Mouse (Mus musculus) midbrain, embryonic 12.5 days (tissue): ENCODE results near the gene Gm13287. TPM values are rescaled to one million over a fixed set of nuclear protein-coding genes. Genes with fewer than 3 reads are reported as not detected.
"Not testable (repeated sequence)": the region's sequence is repeated elsewhere in the genome, so short reads cannot be mapped to it uniquely, and the experiment has no call there.

Source experiments
- ATAC-seq: fragments of 200-750 bp; cut with Nextera tagmentation; 2 replicates; pipeline ENCODE4 v1.8.0; 2017; ENCODE audit warnings: low read depth, moderate TSS enrichment, moderate library complexity; ENCODE audit not compliant: low FRiP score
- H3K27ac ChIP-seq: fragments of 300-500 bp; sonication (generic); replicated peaks from 2 replicates; pipeline ENCODE4 v1.5.1; 2016; ENCODE audit warnings: mild to moderate bottlenecking
- H3K27me3 ChIP-seq: fragments of 300-500 bp; sonication (generic); 2 replicates; pipeline ENCODE4 v1.6.1; 2016; ENCODE audit warnings: mild to moderate bottlenecking
- H3K36me3 ChIP-seq: fragments of 300-500 bp; sonication (generic); 2 replicates; pipeline ENCODE4 v1.6.1; 2016
- H3K4me1 ChIP-seq: fragments of 300-500 bp; sonication (generic); 2 replicates; pipeline ENCODE4 v1.6.1; 2016
- H3K4me2 ChIP-seq: fragments of 300-500 bp; sonication (generic); replicated peaks from 2 replicates; pipeline ENCODE4 v1.6.1; 2016; ENCODE audit warnings: mild to moderate bottlenecking, moderate library complexity
- H3K4me3 ChIP-seq: fragments of 300-500 bp; sonication (generic); 2 replicates; pipeline ENCODE4 v1.5.1; 2016; ENCODE audit warnings: mild to moderate bottlenecking
- H3K9ac ChIP-seq: fragments of 300-500 bp; sonication (generic); replicated peaks from 2 replicates; pipeline ENCODE4 v1.6.1; 2016; ENCODE audit warnings: mild to moderate bottlenecking, moderate library complexity
- H3K9me3 ChIP-seq: fragments of 300-500 bp; sonication (generic); 2 replicates; pipeline ENCODE4 v1.6.1; 2016; ENCODE audit warnings: mild to moderate bottlenecking
- WGBS: fragments of 180-500 bp; shearing (Covaris S2); methylation state at CpG from one replicate; pipeline ENCODE4 v1.1.7; 2016; 5-methylcytosine and 5-hydroxymethylcytosine counted together
- polyA plus RNA-seq: library from polyadenylated mRNA; unstranded; fragments of >200 nt; fragmentation: Nextera tagmentation; extraction: Ambion mirVana; gene quantifications from 2 replicates; pipeline ENCODE4 v1.2.1, GENCODE M21; 2016

Gene Gm13287
- polyA plus RNA-seq, 1 experiment from 2014 or later: not detected

DNA sequence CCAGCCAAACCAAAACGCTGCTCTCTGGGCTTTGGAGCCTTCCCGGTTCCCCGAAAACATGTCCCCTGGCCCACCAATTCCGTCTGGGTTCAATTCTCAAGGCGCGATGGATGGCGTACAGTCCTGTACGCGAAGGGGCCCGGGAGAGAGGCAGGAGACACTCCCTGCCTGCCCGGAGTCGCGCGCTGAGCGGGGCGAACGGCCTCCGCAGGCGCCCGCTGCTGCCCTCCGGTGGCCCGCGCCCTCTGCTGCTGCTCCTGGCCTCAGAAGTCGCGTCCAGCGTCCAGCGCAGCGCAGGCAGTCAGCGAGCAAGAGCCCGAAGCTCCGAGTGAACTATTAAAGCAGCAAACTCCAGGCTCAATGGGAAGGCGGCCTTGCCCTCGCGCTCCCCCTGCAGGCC, 2.7 kb downstream of the Gm13287 start:
- Histone ChIP-seq H3K27me3 (peaks cover 10% of the 10 kb centered on the region), H3K4me3 (peak overlapping the region; percentile 24; the same call in 1 of the 2 replicates), H3K4me2 (peak overlapping the region; percentile 38)
- H3K4me1 ChIP-seq, H3K36me3 ChIP-seq, ATAC-seq, H3K9ac ChIP-seq, H3K9me3 ChIP-seq, H3K27ac ChIP-seq: not testable (repeated sequence)
- 1% methylated on average over 13 of the region's 34 CpGs for WGBS

- 62% methylated on average over 3 of the region's 3 CpGs for WGBS
Measured at GRCm38 (mm10) chr4:88815928-88816327, 12.9 kb downstream of the Gm13287 start, which contains the start of gene Ifna7. Gene Ifna7 (plus strand): TSS chr4:88816228.

GRCm38 (mm10) chr4:88819659-88820058, 16.6 kb downstream of the Gm13287 start, which contains the start of gene Ifna11:
Gene Ifna11 (plus strand): TSS chr4:88819959.
- no peak within 1 kb of the TSS for H3K4me3 ChIP-seq
- 100% methylated on average over 1 of the region's 1 CpGs for WGBS
- no peak within 1 kb of the TSS for H3K9ac ChIP-seq
- no peak within 1 kb of the TSS for H3K27ac ChIP-seq
- no peak within 1 kb of the TSS for H3K4me2 ChIP-seq
- H3K36me3 ChIP-seq: no peaks in the 10 kb centered on the region
- H3K9me3 ChIP-seq: no peaks in the 10 kb centered on the region
- no peaks in the 10 kb centered on the region for H3K4me1 ChIP-seq
- no peaks in the 10 kb centered on the region for H3K27me3 ChIP-seq
- ATAC-seq: no peak

More at GRCm38 (mm10) chr4:88815928-88816327, 12.9 kb downstream of the Gm13287 start, which contains the start of gene Ifna7:
- H3K9ac ChIP-seq: no peak within 1 kb of the TSS
- peaks cover 1% of the 10 kb centered on the region; the same call in 1 of the 2 replicates for H3K27me3 ChIP-seq
- no peak within 1 kb of the TSS for H3K4me3 ChIP-seq
- no peak within 1 kb of the TSS for H3K27ac ChIP-seq
- no peaks in the 10 kb centered on the region for H3K9me3 ChIP-seq
- no peak for ATAC-seq
- no peaks in the 10 kb centered on the region for H3K4me1 ChIP-seq
- no peak within 1 kb of the TSS for H3K4me2 ChIP-seq
- H3K36me3 ChIP-seq: no peaks in the 10 kb centered on the region

DNA sequence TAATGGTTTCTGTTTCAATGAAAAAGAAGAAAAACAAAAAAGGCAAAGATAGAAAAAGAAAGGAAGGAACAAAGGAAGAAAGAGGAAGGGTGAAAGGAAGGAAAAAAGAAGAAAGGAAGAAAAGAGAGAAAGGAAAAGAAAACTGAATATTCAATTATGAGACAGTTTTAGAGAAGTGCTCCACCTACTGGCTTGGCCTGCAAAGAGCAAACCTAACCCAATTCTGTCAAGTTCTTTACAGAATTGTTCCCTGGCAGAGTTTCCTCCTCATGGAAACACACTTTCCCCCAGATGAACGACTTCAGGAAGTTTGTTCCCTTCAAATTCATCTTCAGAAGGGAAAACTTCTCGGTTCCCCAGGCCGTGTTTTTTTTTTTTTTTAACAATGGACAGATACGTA, 19.9 kb downstream of the Gm13287 start:
- Histone ChIP-seq H3K9ac (no peak overlapping the region), H3K4me3 (no peak overlapping the region), H3K27ac (no peak overlapping the region), H3K9me3 (no peaks in the 10 kb centered on the region), H3K36me3 (no peaks in the 10 kb centered on the region), H3K27me3 (no peaks in the 10 kb centered on the region), H3K4me1 (no peaks in the 10 kb centered on the region), H3K4me2 (no peak overlapping the region)
- WGBS: 23% methylated on average over 4 of the region's 4 CpGs
- no peak for ATAC-seq

GRCm38 (mm10) chr4:88827116-88827515, 24.1 kb downstream of the Gm13287 start, which contains the start of gene Ifna6:
Gene Ifna6 (plus strand): TSS chr4:88827416.
- H3K36me3 ChIP-seq, H3K9me3 ChIP-seq, ATAC-seq, H3K4me1 ChIP-seq, H3K27me3 ChIP-seq, H3K4me3 ChIP-seq, H3K27ac ChIP-seq, H3K4me2 ChIP-seq, H3K9ac ChIP-seq: not testable (repeated sequence)

- Histone ChIP-seq H3K36me3 (no peaks in the 10 kb centered on the region), H3K27ac (no peak overlapping the region), H3K4me3 (no peak overlapping the region), H3K9me3 (no peaks in the 10 kb centered on the region), H3K4me1 (no peaks in the 10 kb centered on the region), H3K4me2 (no peak overlapping the region), H3K9ac (no peak overlapping the region), H3K27me3 (no peaks in the 10 kb centered on the region)
- WGBS: 25% methylated on average over 4 of the region's 4 CpGs
- no peak for ATAC-seq
Measured at GRCm38 (mm10) chr4:88830523-88830922, 27.5 kb downstream of the Gm13287 start.

DNA sequence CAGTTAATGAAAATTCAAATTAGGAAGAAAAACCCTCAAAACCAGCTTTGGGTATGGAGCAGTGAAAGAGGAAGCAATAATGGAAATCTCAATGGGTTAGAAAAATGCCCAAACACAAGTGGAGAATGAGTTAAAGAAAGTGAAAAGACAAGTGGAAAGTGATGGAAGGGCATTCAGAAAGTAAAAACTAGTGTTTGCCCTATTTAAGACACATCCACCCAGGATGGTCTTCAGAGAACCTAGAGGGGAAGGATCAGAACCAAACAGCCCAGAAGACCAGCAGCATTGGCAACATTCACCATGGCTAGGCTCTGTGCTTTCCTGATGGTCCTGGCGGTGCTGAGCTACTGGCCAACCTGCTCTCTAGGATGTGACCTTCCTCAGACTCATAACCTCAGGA, 32.2 kb downstream of the Gm13287 start, which contains the start of gene Ifna5:
Ifna5 (plus strand) TSS at position 301 of the 400 bp plus-strand sequence.
- not testable (repeated sequence) for H3K9me3 ChIP-seq, H3K36me3 ChIP-seq, H3K27ac ChIP-seq, H3K4me2 ChIP-seq, ATAC-seq, H3K4me1 ChIP-seq, H3K4me3 ChIP-seq, H3K9ac ChIP-seq, H3K27me3 ChIP-seq
- 75% methylated on average over 1 of the region's 1 CpGs for WGBS

- no peaks in the 10 kb centered on the region for H3K4me1 ChIP-seq
- 41% methylated on average over 3 of the region's 3 CpGs for WGBS
- H3K36me3 ChIP-seq: no peaks in the 10 kb centered on the region
- no peaks in the 10 kb centered on the region for H3K9me3 ChIP-seq
- H3K9ac ChIP-seq: no peak overlapping the region
- no peak overlapping the region for H3K27ac ChIP-seq
- no peak overlapping the region for H3K4me2 ChIP-seq
- ATAC-seq: no peak
- H3K4me3 ChIP-seq: no peak overlapping the region
- H3K27me3 ChIP-seq: no peaks in the 10 kb centered on the region
Measured at GRCm38 (mm10) chr4:88838828-88839227, 35.8 kb downstream of the Gm13287 start.

DNA sequence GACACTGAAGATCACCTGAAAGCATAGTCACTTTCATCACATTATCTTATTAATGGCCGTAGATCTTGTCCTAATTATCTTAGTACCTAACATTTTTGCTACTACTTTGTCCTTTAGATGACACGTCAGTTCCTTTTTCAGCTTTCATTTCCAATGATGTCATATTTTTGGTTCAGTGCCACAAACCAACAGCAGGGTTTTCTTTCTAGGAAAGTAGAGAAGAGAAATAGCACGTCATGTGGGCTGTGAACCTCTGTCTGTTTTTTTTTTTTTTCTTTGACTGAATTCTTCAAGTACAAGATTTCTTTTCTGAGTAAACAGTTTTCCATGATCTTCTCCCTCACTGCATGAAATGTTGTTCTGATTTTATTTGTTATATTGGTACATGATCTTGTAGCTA, 37.0 kb downstream of the Gm13287 start:
- ATAC-seq: no peak
- Histone ChIP-seq H3K9ac (no peak overlapping the region), H3K4me2 (no peak overlapping the region), H3K27me3 (no peaks in the 10 kb centered on the region), H3K4me3 (no peak overlapping the region), H3K36me3 (no peaks in the 10 kb centered on the region), H3K27ac (no peak overlapping the region), H3K4me1 (no peaks in the 10 kb centered on the region), H3K9me3 (no peaks in the 10 kb centered on the region)
- WGBS: 83% methylated on average over 3 of the region's 3 CpGs

- Histone ChIP-seq H3K4me3 (no peak within 1 kb of the TSS), H3K36me3 (no peaks in the 10 kb centered on the region), H3K27me3 (no peaks in the 10 kb centered on the region), H3K9ac (no peak within 1 kb of the TSS), H3K4me2 (no peak within 1 kb of the TSS), H3K4me1 (no peaks in the 10 kb centered on the region), H3K27ac (no peak within 1 kb of the TSS), H3K9me3 (no peaks in the 10 kb centered on the region)
- ATAC-seq: no peak
- whole genome bisulfite sequencing: 38% methylated on average over 2 of the region's 2 CpGs
Measured at GRCm38 (mm10) chr4:88841438-88841911, 38.4 kb downstream of the Gm13287 start, which contains the start of gene Ifna4. Gene Ifna4 (plus strand): TSS chr4:88841861.

DNA sequence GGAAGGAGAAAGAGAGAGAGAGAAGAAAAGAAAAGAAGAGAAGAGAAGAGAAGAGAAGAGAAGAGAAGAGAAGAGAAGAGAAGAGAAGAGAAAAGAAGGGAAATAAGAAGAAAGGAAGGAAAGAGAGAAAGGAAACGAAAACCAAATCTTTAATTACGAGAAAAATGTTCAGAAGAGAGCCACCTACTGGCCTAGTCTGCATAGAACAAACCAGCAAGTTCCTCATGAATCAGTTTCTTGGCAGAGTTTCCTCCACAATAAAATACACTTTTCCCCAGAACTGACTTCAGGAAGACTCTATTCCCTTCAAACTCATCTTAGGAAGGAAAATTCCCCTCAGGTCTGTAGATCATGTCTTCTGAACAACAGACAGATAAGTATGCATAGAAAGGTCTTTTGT, 42.3 kb downstream of the Gm13287 start:
- Histone ChIP-seq H3K36me3 (no peaks in the 10 kb centered on the region), H3K4me3 (no peak overlapping the region), H3K9me3 (no peaks in the 10 kb centered on the region), H3K27ac (no peak overlapping the region), H3K4me1 (no peaks in the 10 kb centered on the region), H3K4me2 (no peak overlapping the region; the same call in 1 of the 2 replicates), H3K9ac (no peak overlapping the region), H3K27me3 (no peaks in the 10 kb centered on the region)
- WGBS: 61% methylated on average over 2 of the region's 2 CpGs
- ATAC-seq: no peak

DNA sequence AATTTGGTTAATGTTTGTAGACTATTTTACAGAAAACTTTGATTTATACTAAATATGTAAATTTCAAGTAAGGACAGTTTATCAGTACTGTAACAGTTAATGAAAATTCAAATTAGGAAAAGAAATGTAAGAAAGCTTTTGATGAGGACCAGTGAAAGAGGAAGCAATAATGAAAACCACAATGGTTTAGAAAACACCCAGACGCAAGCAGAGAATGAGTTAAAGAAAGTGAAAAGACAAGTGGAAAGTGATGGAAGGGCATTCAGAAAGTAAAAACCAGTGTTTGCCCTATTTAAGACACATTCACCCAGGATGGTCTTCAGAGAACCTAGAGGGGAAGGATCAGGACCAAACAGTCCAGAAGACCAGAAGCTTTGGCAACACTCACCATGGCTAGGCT, 46.6 kb downstream of the Gm13287 start, which contains the start of gene Ifna1:
Ifna1 (plus strand) TSS at position 390 of the 400 bp plus-strand sequence.
- no peak within 1 kb of the TSS for H3K9ac ChIP-seq
- H3K4me2 ChIP-seq: no peak within 1 kb of the TSS
- peaks cover 8% of the 10 kb centered on the region; the same call in 1 of the 2 replicates for H3K4me1 ChIP-seq
- no peak for ATAC-seq
- no peaks in the 10 kb centered on the region for H3K36me3 ChIP-seq
- H3K4me3 ChIP-seq: no peak within 1 kb of the TSS
- H3K9me3 ChIP-seq: no peaks in the 10 kb centered on the region
- H3K27me3 ChIP-seq: no peaks in the 10 kb centered on the region
- WGBS: 78% methylated on average over 1 of the region's 1 CpGs
- H3K27ac ChIP-seq: no peak within 1 kb of the TSS
